Mouse (Mus musculus) right cerebral cortex, adult 2 months (tissue): Measurements from ENCODE around the gene Faim.

Source experiments
- DNase-seq, 2 experiments: peaks; one replicate each; pipeline ENCODE4 v3.0.0; 2021 to 2022; ENCODE audit warnings: low spot score in 2 of 2

The Faim gene

DNA sequence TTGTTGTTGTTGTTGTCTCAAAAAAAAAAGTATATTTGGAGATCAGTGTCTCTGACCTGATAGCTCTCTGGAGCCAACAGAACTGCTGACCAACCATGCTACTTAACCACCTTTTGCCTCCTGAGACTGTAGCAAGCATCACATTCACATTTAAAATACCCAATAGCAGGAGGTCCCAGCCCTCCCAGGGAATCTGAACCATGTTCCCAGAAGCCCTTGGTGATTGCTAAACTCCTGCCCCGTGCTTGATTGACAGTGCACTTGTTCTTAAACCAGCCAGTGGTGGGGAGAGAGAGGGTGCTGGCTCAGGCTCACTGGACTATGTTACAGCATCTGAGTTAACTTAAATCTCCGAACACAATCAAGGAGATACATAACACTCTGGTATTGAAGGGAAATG lies 11.3 kb upstream of the Faim start:
- DNase-seq, result no peak

DNA sequence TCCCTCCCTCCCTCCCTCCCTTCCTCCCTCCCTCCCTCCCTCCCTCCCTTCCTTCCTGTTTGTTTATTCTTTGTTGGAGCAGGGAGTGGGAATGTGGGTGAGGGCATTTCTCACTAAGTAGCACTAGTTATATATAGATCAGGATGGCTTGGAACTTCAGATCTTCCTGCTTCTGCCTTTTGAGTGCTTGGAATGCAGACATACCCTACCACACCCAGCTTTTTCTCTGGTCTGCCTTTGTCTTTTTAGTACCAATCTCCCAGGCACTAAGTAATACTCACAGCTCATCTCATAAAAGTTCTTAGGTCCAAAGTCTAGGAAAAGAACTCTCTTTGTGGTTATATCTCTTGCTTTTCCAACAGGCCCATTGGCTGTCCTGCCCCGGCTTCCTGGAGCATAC lies 10.1 kb upstream of the Faim start:
- DNase-seq, result no peak

DNA sequence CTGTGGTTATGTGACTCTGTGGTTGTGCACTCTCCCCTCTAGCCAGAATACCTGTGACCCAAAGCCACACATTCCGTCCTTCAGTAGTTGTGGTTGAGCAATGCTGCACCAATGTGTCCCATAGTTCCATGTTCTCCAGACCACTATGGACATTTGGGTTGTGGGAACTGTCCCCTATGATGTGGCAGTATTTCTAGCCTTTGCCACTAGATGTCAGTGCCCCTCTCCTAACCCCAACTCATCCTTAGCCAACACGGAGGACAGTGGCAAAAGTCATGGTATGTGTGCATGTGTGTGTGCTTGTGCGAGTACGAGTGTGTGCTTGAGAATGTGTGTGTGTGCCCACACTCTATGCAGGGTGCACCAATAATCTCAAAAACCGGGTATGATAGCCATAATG lies 9.7 kb upstream of the Faim start:
- no peak for DNase-seq

DNA sequence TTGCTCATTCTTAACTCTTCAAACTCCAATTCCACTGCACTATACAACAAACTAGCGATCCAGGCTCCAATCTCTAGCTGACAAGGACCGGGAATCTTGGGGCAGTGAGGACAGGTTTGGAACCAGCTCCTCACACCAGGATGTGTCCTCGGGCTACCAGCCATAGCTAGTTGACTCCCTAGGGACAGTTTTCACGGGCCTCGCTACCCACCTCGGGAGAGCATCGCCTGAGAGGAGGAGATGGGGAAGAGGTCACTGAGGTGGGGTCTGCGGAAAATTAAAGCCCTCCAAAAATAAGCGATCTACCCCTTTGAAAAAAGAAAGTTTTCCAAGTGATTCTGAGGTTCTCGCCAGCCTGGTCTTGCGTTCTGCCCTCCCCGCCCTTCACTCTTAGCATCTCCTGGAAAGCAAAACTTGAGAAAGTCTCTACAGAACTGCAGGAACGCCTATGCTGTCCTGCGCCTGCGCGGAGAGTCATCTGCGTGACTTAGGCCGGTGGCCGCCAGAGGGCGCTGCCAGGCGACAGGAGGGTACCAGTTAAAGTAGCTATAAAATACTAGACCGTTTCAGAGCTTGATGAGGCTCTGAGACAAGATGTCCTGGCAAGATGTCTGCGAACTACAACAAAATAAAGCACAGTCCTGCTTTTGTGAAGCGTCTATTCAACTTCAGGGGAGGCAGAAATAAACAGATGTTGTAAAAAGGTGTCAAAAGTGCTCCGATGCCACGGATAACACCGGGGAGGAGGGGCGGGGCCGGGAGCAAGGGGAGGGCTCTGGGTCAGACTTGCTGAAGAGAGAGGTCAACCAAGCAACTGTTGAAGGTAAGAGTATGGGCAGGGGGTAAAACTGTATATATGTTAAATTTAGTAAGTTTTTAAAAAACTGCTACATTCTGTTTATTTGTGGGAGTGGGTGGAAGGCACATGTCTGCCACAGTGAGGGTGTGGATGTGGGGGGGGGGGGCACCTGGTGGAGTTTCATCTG lies 6.4 kb upstream of the Faim start:
- peak; percentile 84 to 90 for DNase-seq

DNA sequence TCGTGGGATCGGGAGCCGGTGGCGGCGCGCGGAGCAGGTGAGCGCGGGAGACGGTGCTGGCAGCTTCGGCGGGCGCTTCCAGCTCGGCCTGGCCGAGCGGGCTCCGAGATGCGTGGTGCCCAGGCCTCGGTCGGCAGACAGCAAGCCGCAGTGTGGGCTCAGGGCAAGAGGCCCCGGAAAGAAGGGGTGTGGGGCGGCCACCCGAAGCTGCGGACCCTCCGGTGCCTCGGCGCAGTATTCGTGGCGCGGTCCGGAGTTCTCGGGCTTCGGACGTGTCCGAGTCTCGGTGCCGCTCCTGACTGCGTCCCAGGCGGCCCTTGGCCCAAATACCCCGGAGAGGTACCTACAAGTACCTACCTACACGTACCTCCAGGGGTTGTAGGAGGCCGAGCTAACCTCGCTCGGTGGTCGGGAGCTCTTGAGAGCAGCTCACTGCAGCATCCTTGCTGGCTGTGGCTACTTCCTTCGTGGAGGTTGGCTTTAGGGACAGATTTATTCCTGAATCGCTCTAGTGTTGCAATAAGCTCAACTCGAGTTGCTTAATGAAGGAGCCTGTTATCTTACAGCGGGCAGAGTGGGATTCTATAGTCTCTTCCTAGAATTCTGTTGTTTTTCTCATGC lies 413 bp downstream of the Faim start:
- DNase-seq, result no peak

DNA sequence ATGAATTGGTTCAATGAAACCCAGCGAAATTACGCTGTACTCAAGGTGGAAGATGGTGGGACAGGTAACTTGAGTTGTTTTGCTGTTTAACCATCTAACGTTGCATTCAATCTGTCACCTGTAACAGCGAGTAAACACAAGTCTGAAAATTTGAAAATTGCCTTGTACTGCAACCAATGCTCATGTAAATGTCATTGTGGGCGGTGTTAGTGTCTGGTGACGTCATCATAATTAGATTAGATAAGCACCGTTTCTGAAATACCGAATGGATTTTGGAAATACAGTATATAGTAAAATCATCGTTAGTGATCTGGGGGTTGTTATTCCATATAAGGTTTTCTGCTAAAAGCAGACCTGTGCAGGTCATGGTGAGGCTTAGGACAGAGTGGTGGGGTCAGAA lies 958 bp downstream of the Faim start:
- DNase-seq, result no peak

DNA sequence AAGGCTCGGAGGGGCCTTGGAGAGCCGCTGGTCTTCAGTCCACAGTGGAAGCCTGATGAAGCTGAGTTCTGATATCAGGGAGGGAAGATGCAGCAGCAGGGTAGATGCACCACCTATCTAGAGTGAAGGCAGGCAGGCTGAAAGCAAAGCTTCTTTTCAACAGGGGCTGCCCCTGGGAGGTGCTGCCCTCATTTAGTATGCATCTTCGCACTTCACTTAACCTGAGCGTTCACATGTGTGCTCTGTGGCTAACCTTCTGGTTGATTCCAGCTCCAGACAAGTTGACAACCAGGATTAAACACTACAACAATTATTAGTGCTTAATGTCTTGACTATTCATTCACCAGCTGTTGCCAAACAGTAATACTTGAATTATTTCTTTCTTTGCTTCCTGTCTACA lies 7.9 kb downstream of the Faim start:
- DNase-seq, result no peak

DNA sequence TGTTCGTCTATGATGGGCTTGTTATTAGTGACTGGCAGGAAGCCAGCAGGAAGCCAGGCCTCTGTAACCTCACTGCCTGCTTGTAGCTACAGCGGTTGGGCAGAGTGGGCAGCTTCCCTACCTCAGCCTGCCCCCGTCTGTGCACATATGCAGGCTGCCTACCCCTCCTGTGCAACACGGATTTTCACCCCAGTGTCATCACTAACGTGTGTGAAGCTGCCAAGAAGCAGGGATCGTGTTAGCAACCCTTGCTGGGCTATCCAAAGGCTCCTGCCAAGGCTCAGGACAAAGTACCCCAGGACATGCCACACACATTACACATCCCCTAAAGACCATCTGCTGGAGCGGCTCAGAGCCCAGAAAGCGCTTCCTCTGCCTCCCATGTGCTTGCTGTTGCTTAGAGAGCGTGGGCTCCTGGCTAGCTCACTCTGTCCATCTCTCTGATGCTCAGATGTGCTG lies 13.7 kb downstream of the Faim start:
- peak; percentile 22 to 39 for DNase-seq

DNA sequence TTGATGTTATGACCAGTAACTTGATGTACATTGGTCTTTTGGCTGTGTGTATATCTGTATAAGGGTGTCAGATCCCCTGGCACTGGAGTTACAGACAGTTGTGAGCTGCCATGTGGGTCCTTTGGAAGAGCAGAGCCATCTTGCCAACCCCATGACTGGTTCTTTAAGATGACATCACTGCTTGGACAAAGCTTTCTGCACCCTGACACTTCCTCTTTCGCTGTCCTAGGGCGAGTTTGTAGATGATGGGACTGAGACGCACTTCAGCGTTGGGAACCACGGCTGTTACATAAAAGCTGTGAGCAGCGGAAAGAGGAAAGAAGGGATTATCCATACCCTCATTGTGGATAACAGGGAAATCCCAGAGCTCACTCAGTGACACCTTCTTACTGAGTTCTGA lies 15.2 kb downstream of the Faim start:
- no peak for DNase-seq

DNA sequence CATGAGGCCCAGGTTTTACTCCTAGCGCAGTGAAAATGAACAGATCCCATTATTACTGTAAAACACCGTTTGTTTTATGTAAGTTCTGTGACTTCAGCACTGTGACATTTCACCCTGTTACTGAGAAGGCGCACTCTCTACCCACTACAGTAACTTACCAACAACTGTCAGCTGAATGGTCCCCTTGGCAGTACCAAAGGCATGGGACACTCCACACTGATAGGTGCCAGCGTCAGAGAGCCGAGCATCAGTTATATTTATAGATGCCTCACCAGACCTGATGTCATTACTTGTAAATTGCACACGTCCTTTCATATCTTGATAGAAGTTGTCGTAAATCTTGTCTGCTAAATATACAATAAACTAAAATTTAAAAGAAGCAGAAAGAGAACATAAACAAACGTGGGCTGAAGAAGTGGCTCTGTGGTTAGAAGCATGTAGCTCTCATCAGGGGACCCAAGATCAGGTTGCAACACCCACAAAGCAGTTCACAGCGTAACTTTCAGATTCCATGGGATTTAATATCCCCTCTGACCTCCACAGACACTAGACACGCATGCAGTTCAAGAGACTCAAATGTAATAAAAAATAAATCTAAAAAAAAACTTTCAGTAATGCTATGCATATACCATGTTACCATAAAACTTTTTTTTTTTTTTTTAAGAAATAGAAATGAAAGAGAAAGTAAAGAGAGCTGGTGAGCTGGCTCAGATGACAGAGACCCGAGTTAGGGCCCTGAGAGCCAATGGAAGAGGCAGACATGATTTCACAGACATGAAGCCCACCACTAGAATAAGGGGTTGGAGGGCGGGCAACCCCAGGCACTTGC lies 23.1 kb downstream of the Faim start:
- DNase-seq, result no peak

DNA sequence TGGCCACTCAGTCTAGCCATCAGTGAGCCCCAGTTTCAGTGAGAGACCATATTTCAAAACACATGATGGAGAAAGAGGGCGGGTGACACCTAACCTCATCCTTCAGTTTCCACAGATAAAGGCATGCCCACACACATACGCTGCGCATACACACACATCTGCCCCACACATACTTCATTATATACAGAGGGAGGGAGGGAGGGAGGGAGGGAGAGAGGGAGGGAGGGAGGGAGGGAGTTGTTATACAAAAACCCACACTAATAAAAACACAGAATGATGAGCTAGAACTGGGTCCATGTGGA lies 23.7 kb downstream of the Faim start:
- no peak for DNase-seq

DNA sequence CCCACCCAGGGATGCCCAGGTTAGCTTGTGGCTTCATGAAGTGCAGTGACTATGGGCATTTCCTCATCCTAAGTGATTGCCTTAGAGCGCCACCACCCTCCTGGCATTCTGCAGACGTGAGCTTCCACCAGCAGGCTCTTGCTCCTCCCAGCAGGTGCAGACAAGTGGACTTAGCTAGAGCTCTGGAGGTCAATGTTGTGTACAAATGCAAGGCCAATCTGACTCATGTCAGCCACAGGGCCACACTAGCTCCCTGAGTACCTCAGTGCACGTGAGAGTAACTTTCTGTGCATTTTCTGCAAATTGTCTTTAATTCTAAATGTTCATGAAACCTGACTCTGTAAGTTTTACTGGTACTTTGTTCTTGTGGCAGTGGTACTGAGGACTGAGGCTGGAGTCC lies 30.1 kb downstream of the Faim start:
- no peak for DNase-seq

DNA sequence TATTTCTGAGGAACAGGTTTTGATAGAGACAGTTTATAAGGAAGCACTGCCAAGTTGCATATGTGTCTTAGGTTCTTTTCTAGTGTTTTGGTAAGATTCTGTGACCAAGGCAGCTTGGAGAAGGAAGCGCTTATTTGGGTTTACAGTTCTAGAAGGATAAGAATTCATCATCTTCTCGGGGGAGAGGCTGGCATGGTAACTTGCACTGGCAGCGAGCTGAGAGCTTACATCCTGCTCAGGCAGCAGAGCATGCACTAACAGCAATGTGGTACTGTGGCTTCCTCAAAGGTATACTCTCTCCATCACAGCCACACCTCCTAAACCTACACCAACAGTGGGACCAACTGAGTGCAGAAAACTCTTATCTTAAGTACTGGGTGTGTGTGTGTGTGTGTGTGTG lies 30.6 kb downstream of the Faim start:
- peak; percentile 26 to 38 for DNase-seq

DNA sequence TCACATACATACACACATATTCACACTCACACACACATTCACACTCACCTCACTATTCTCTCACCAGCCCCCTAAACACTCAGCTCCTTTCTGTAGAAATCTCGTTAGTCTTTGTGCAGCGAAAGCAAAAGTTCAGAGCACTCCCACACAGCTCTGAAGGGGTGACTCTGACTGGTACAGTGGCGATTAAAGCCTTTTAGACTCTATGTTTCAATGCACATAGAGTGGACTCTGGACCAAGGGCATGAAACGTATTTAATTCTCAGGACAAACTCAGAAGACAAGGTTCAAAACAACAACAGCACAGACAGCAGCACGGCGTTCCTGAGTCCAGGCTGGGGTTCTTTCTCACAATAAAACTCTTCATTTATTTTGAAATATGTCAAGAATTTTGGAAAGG lies 31.5 kb downstream of the Faim start:
- DNase-seq, result no peak

DNA sequence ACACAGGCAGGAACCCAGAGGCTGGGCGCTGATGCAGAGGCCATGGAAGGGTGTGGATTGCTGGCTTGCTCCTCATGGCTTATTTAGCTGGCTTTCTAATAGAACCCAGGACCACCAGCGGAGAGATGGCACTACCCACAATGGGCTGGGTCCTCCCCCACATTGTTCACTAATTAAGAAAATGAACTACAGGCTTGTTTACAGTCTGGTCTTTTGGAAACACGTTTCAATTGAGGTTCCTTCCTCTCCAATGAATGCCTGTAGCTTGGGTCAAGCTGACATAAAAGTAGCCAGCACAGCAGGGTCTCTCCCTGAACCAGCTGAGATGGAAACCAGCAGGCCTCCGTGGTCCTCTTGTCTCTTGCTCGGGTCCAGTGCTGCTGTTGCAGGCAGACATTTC lies 35.0 kb downstream of the Faim start:
- no peak for DNase-seq

DNA sequence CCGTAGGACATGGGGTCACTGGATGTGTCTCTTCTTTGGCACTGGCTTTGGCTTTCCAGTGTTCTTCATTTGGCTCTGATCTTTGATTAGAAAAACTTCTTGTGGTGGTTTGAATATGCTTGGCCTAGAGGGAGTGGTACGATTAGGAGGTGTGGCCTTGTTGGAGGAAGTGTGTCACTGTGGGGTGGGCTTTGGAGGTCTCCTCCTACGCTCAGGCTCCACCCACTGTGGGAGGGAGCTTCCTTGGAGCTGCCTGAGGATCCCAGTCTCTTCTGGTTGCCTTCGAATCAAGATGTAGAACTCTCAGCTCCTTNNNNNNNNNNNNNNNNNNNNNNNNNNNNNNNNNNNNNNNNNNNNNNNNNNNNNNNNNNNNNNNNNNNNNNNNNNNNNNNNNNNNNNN lies 35.6 kb downstream of the Faim start:
- no peak for DNase-seq

DNA sequence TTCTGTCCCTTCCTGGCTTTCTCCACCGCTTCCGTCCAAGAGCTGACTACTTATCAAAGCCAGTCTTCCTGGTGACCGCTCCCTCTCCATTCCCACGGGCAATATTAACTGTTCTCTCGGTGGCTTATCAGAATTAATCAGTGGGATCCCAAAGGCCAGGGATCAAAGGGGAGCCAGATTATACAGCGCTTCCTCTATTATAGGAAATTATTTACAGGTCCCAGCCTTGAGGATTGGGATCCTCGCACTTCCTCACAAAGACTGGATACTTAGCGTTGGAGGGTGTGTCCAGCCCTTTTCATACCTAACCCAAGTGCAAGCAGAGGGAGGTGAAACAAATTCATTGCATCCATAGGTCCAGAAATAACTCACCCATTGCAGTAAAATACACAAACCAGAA lies 45.9 kb downstream of the Faim start:
- no peak for DNase-seq

DNA sequence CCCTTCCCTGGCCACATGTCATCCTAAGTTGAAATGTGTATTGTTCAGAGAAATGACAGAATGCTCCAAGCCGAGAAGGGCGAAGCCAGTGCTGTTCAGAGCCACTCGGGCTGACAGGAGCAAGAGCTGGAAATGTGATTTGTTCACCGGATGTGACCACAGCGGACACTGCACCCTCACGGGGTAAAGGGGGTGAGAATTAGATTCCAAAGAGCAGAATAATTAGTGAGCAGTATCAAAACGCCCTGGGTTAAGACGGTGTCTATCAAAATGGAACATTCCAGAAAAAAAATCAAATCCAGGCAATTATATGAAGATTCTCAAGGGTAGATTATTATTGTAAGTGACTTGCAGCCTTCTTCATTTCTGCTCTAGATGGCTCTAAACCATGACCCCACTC lies 47.9 kb downstream of the Faim start:
- DNase-seq, result no peak

DNA sequence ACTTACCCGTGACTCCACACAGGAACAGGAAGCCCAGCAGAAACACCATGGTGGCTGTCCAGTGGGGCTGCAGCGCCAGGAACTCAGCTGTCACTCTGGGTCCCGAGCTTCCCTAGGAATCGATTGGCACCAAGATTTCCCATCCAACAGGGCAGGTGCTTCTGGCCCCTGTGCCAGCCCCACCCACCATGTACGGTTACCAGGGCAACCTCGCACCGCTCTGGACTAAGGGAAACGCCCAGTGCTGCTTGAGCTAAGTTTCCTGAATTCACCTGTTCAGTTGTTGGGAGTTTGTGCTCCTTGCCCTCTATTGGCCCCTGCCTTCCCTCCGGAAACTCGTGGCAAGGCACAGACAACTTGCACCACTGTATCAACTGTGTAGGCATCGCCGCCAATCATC lies 49.4 kb downstream of the Faim start, which contains the start of gene Gm1123:
TSS of gene Gm1123 (minus strand) at position 141 of the 400 bp plus-strand sequence.
- DNase-seq, result no peak

DNA sequence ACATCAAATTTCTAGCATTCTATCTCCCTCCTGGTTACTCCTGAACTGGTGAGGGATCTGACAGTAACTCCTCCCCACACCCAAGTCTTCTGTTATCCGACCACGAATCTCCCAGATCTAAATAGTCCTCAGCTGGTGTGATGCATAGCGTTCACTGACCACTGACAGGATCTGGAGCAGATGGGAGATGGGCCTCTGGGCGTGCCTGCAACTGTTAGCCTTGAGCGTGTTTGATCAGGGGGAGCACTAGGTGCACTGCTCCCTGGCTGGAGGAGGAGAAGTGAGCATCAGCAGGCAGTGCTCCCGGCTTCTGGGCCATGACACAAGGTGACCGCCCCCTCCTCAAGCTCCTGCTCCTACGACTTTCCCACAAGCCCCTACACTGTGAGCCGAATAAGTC lies 55.8 kb downstream of the Faim start:
- DNase-seq, result no peak

DNA sequence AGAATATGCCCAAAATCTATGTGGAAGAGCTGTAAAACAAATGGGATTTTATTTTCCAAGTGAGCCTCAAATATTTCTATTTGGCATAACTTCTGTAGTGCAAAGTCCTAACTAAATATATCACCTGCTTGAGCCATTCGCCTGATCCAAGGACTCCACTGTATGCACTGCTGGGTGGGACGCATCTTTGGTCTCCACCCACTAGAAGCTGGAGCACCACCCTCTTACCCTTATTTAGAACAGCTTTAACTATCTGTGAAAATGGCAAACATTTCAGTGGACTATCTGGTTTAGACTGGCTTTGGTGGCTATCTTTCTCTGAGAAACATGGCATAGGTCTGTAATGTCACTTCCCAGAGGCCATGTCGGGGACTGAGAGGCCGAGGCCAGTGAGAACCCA lies 56.5 kb downstream of the Faim start:
- DNase-seq, result no peak

DNA sequence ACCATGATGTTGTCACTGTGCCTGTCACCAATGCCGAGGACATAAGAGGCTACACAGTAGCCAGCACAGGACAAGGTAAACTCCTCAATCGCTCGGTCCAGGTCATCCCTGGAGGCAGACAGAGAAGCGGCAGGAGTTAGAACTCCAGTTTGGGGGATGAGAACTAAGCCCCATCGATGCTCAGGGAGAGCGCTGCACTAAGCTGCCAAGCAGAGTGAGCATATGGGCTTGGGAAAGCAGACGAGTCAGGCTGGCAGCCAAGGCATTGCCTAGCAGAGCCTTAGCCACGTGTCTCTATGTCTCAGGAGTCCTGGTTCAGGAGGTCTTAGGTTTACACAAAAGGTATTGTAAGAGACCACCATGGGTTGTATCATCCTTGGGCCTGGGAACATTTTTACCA lies 58.6 kb downstream of the Faim start:
- no peak for DNase-seq
